ENCODE assay signal across 8 mouse cellular contexts in genomic region chr7:122290165-122290564, GRCm38 (mm10). TPM values are rescaled to one million over a fixed set of nuclear protein-coding genes. Genes with fewer than 3 reads are reported as not detected.
DNase-seq lines count a peak whose midpoint lies in the region; ATAC-seq and TF ChIP-seq lines count a peak whose summit lies in the region.

No protein-coding gene starts in this region.

- H3K4me1 ChIP-seq in kidney, embryonic 15.5 days: peaks cover 20% of the 10 kb centered on the region
- no peaks in the 10 kb centered on the region for H3K4me1 ChIP-seq in ES-Bruce4 (ENCODE audit: control insufficient read depth, insufficient read depth, low read length)
- no peaks in the 10 kb centered on the region; the same call in 1 of the 2 replicates for H3K4me1 ChIP-seq in embryonic facial prominence, embryonic 11.5 days (ENCODE audit: control insufficient read depth, insufficient read depth, low read length)
- peaks cover 26% of the 10 kb centered on the region for H3K4me1 ChIP-seq in hindbrain, embryonic 16.5 days (ENCODE audit: control insufficient read depth, insufficient read depth, low read depth, low read length)
- no peaks in the 10 kb centered on the region; the same call in 1 of the 2 replicates for H3K4me1 ChIP-seq in lung, postnatal 0 days (ENCODE audit: insufficient read depth, low read depth, low read length)

- H3K27ac ChIP-seq in kidney, embryonic 15.5 days: no peak overlapping the region
- H3K27ac ChIP-seq in ES-Bruce4 (ENCODE audit: insufficient read depth, low read length): no peak overlapping the region
- no peak overlapping the region for H3K27ac ChIP-seq in embryonic facial prominence, embryonic 11.5 days (replicated peaks; ENCODE audit: low read depth, low read length)
- H3K27ac ChIP-seq in hindbrain, embryonic 16.5 days (ENCODE audit: low read depth, low read length): no peak overlapping the region
- H3K27ac ChIP-seq in lung, postnatal 0 days (ENCODE audit: low read length): no peak overlapping the region

- H3K9ac ChIP-seq in kidney, embryonic 15.5 days: no peak overlapping the region
- 0 out of 2 replicates have a peak overlapping the region, but pooled peaks have one; percentile 57 for H3K9ac ChIP-seq in ES-Bruce4 (ENCODE audit: low read depth, poor library complexity, severe bottlenecking)
- H3K9ac ChIP-seq in embryonic facial prominence, embryonic 11.5 days (replicated peaks; ENCODE audit: low read length): no peak overlapping the region
- H3K9ac ChIP-seq in hindbrain, embryonic 16.5 days (ENCODE audit: low read depth, low read length): peak overlapping the region; percentile 80
- H3K9ac ChIP-seq in lung, postnatal 0 days (replicated peaks; ENCODE audit: low read depth): no peak overlapping the region

- 6% methylated on average over 12 of the region's 12 CpGs for WGBS in kidney, embryonic 15.5 days
- 9% methylated on average over 12 of the region's 12 CpGs for WGBS in embryonic facial prominence, embryonic 11.5 days
- WGBS in hindbrain, embryonic 16.5 days: 13% methylated on average over 12 of the region's 12 CpGs
- WGBS in lung, postnatal 0 days: 14% methylated on average over 12 of the region's 12 CpGs

- DNase-seq in kidney, adult 18-20 months: no peak
- DNase-seq in embryonic facial prominence, embryonic 11.5 days (ENCODE audit: low spot score): no peak
- no peak for DNase-seq in lung, postnatal 0 days (ENCODE audit: low spot score)
- peak; percentile 75 for DNase-seq in right cerebral cortex, postnatal 14 days
- no peak for DNase-seq in adrenal gland, postnatal 25 days

- no peak for TF ChIP-seq EP300 in ES-Bruce4 (IDR thresholded peaks at IDR 0.05; ENCODE audit: insufficient read depth, low read depth, low read length)
- TF ChIP-seq EP300 in lung, postnatal 0 days (IDR thresholded peaks at IDR 0.05): no peak

- peaks cover 42% of the 10 kb centered on the region for H3K27me3 ChIP-seq in kidney, embryonic 15.5 days
- peaks cover 7% of the 10 kb centered on the region for H3K27me3 ChIP-seq in ES-Bruce4 (ENCODE audit: control insufficient read depth, insufficient read depth, low read length, poor library complexity, severe bottlenecking)
- H3K27me3 ChIP-seq in embryonic facial prominence, embryonic 11.5 days (ENCODE audit: control insufficient read depth, insufficient read depth, low read length): peaks cover 23% of the 10 kb centered on the region
- H3K27me3 ChIP-seq in hindbrain, embryonic 16.5 days (replicated peaks; ENCODE audit: control insufficient read depth, insufficient read depth, low read length): no peaks in the 10 kb centered on the region
- peaks cover 23% of the 10 kb centered on the region; the same call in 1 of the 2 replicates for H3K27me3 ChIP-seq in lung, postnatal 0 days (replicated peaks; ENCODE audit: insufficient read depth, low read length)

- no peaks in the 10 kb centered on the region for H3K36me3 ChIP-seq in kidney, embryonic 15.5 days
- H3K36me3 ChIP-seq in ES-Bruce4 (ENCODE audit: control insufficient read depth, insufficient read depth, low read length, poor library complexity, severe bottlenecking): no peaks in the 10 kb centered on the region
- H3K36me3 ChIP-seq in embryonic facial prominence, embryonic 11.5 days (replicated peaks; ENCODE audit: control insufficient read depth, insufficient read depth, low read depth, low read length): no peaks in the 10 kb centered on the region
- H3K36me3 ChIP-seq in hindbrain, embryonic 16.5 days (ENCODE audit: control insufficient read depth, insufficient read depth, low read length): no peaks in the 10 kb centered on the region
- H3K36me3 ChIP-seq in lung, postnatal 0 days (ENCODE audit: insufficient read depth, low read length): no peaks in the 10 kb centered on the region

- peak overlapping the region; percentile 57 for H3K4me3 ChIP-seq in kidney, embryonic 15.5 days (replicated peaks)
- H3K4me3 ChIP-seq in ES-Bruce4 (ENCODE audit: low read depth, low read length): peak overlapping the region; percentile 69
- H3K4me3 ChIP-seq in embryonic facial prominence, embryonic 11.5 days (ENCODE audit: low read depth, low read length): peak overlapping the region; percentile 59; the same call in 1 of the 2 replicates
- H3K4me3 ChIP-seq in hindbrain, embryonic 16.5 days (ENCODE audit: low read length): peak overlapping the region; percentile 72
- no peak overlapping the region for H3K4me3 ChIP-seq in lung, postnatal 0 days (ENCODE audit: low read depth, low read length)

- ATAC-seq in kidney, embryonic 15.5 days (replicated peaks; ENCODE audit: low FRiP score): no peak
- ATAC-seq in embryonic facial prominence, embryonic 11.5 days (replicated peaks; ENCODE audit: insufficient number of reproducible peaks, low FRiP score, low TSS enrichment, low read depth): no peak
- peak; percentile 18; the same call in 1 of the 2 replicates for ATAC-seq in hindbrain, embryonic 16.5 days
- ATAC-seq in lung, postnatal 0 days: no peak

- peak; percentile 47 for TF ChIP-seq CTCF in ES-Bruce4 (IDR thresholded peaks at IDR 0.05; ENCODE audit: low read depth, low read length)
- TF ChIP-seq CTCF in lung, postnatal 0 days (IDR thresholded peaks at IDR 0.05): peak; percentile 22

- H3K9me3 ChIP-seq in kidney, embryonic 15.5 days (replicated peaks): no peaks in the 10 kb centered on the region
- no peaks in the 10 kb centered on the region for H3K9me3 ChIP-seq in ES-Bruce4 (replicated peaks; ENCODE audit: control insufficient read depth, insufficient read depth, low read length, poor library complexity, severe bottlenecking)
- no peaks in the 10 kb centered on the region for H3K9me3 ChIP-seq in embryonic facial prominence, embryonic 11.5 days (replicated peaks; ENCODE audit: control insufficient read depth, low read length)
- H3K9me3 ChIP-seq in hindbrain, embryonic 16.5 days (ENCODE audit: control insufficient read depth, low read length): no peaks in the 10 kb centered on the region
- no peaks in the 10 kb centered on the region for H3K9me3 ChIP-seq in lung, postnatal 0 days (ENCODE audit: low read length)

- H3K4me2 ChIP-seq in kidney, embryonic 15.5 days: peak overlapping the region; percentile 95
- H3K4me2 ChIP-seq in embryonic facial prominence, embryonic 11.5 days (ENCODE audit: low read depth, low read length): peak overlapping the region; percentile 95
- H3K4me2 ChIP-seq in hindbrain, embryonic 16.5 days (ENCODE audit: low read length): peak overlapping the region; percentile 96
- peak overlapping the region; percentile 86 for H3K4me2 ChIP-seq in lung, postnatal 0 days (replicated peaks; ENCODE audit: low read depth, low read length)

- no peak for TF ChIP-seq POLR2A in ES-Bruce4 (IDR thresholded peaks at IDR 0.05; ENCODE audit: insufficient read depth, low read length)

RNA-seq across cellular contexts. Expression of gene Prkcb, which starts 1.6 kb away (rescaled TPM):
- 3.4 and 5.9 TPM in 2 replicates for polyA plus RNA-seq in kidney, embryonic 15.5 days (2015; fragmentation: Nextera tagmentation; extraction: Ambion mirVana)
- 1.4 and 2.3 TPM in 2 replicates for polyA plus RNA-seq in ES-Bruce4 (2011; ENCODE audit: insufficient read depth, insufficient read length, low read depth, missing spikeins)
- 5.2 and 5.4 TPM in 2 replicates for polyA plus RNA-seq in embryonic facial prominence, embryonic 11.5 days (2014; fragmentation: Nextera tagmentation; extraction: Ambion mirVana)
- polyA plus RNA-seq in hindbrain, embryonic 16.5 days (2015; fragmentation: Nextera tagmentation; extraction: Ambion mirVana): 127 and 139 TPM in 2 replicates
- 2.2 and 2.3 TPM in 2 replicates for polyA plus RNA-seq in lung, postnatal 0 days (2015; fragmentation: Nextera tagmentation; extraction: Ambion mirVana)
- total RNA-seq in adrenal gland, postnatal 25 days (2021): 6.1 and 10.7 TPM in 2 replicates

Comparison
In these comparisons a context has a peak if more than half of its experiments do, and no peak if none do; other contexts are left out.
1. H3K9ac ChIP-seq: peak in ES-Bruce4 (single experiment) and hindbrain, embryonic 16.5 days (single experiment); none in kidney, embryonic 15.5 days (single experiment), embryonic facial prominence, embryonic 11.5 days (single experiment) and lung, postnatal 0 days (single experiment).
2. RNA of gene Prkcb, which starts 1.6 kb away (polyA plus RNA-seq): 127 to 139 TPM in hindbrain, embryonic 16.5 days; 3.4 to 5.9 TPM in kidney, embryonic 15.5 days, 5.2 to 5.4 TPM in embryonic facial prominence, embryonic 11.5 days, 1.4 to 2.3 TPM in ES-Bruce4 and 2.2 to 2.3 TPM in lung, postnatal 0 days; every median in the first group is over 10 times any median in the second.
3. Peak in every context shown above with its lines, with median percentiles within 50 percentile points of each other: H3K4me2 ChIP-seq.